Mouse (Mus musculus) c-Kit-negative CD71-positive TER-119-positive erythroid progenitor cells, embryonic 14.5 days (primary cell): Measurements from ENCODE around the gene Ccnjl.

Experiments used
- DNase-seq: peaks from one replicate; pipeline ENCODE4 v3.0.0-alpha.2; 2013; ENCODE audit warnings: low read depth, low spot score

Ccnjl gene

DNA sequence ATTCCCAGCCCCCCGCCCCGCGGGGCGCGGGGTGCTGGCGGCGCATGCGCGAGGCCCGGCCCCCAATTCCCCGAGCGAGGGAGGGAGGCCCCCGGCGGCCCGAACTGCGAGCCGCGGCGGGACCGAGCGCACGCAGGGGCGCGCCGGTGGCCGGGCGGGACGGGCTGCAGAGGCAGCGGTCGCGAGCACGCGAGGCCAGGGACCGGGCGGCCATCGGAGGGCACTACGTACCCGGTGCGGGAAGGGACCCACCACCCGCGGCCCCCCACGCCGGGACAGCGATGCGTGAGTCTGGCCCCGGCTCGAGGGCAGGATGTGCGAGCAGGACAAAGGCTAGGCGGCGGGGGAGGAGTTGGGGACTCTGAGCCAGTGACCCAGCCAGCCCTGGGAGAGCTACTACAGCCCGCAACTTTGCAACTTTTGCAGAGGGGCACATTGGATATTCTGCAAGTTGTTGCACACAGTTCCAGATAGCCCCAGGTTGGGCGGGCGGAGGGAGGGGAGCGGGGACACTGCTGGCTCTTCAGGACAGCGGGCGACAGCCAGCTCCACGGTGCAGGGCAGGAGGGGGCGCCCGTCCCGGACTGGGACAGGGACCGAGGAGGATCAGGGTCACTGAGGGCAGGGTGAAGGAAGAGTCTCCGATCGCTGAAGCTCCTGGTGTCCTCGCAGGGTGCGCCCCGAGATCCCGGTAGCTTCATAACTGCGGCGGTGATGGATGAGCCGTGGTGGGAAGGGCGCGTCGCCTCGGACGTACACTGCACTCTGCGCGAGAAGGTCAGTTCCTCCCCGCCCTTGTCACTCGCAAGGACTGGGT lies at the start of gene Ccnjl:
TSS of gene Ccnjl (plus strand) at position 102 of the 817 bp plus-strand sequence.
- DNase-seq, result no peak

DNA sequence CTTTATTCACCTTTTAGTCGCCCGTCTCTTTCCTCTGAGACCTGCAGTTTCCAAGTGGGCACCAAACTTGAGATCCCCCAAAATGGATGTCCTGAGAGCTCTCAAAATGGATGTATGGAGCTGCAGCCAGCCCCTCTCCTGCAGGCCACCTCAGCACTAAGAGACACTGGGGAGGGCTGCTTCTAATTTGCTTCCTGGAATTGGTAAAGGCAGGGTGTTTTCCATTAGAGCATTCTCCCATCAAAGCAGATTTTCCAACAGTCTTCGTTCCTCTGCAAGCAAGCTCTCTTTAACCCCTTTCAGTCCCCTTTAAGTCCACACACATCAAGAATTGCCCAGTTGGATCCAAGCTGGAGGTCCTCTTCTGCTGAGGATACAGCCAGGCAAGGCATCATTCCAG lies 49.2 kb upstream of the Ccnjl start:
- no peak for DNase-seq

GRCm38 (mm10) chr11:43480561-43480960 lies 48.0 kb upstream of the Ccnjl start:
- no peak for DNase-seq

DNA sequence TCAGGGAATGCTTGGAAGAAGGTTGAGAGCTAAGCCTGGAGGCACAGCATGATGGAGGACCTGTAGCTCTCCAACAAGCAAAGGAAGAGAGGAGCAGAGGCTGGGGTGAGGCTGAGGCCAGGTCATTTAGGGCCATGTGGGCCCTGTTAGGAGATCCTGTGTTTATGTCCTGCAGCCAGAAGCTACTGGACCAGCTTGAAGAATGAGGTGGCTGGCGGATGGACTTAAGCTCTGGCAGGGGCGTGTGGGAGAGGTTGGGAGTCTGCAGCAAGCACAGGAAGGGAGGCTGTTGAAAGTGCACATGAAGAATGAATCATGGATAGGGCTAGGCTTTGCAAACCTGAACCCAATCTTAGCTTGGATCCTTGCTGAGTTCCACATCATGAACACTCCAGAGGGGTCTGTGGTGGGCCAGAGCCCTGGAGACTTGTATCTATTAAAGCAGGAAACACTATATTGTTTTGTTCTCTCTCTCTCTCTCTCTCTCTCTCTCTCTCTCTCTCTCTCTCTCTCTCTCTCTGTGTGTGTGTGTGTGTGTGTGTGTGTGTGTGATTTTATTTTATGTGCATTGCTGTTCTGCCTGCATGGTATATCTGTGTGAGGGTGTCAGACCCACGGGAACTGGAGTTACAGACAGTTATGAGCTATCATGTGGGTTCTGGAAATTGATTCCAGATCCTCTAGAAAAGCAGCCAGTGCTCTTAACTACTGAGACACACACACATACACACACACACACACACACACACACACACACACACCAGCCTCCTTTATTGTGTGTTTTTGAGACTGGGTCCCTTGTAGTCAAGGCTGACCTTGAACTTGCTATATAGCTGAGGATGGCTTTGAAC lies 46.7 kb upstream of the Ccnjl start:
- no peak for DNase-seq

DNA sequence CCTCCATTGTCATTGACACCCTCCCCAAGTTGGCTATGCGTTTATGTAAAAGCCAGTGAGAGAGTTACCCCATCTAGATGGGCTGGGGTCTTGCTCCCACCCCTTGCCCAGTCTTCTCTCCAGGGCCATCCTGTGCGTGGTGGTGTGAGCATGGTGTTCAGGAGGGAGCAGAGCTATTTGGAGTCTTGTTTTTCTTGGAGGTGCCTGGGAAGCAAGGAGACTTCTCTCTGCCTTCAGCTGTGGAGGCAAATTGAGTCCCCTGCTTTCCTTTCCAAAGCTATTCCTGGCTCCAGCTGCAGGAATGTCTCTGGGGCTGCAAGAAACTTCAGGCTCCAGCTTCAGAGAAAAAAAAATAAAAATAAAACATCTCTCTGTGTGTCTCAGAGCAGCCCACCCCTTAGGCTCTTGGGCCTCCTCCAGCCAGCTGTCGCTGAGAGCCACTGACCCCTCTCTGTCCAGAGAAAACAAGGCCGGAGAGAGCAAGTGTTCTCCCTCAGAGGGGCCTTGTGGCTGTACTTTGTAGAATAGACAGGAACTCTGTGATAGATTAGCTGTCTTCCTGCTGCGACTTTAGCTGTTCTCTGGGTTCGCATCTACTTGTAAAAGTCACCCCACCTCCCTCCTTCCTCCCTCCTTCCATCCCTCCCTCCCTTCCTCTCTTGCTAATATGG lies 45.3 kb upstream of the Ccnjl start:
- DNase-seq, result no peak

DNA sequence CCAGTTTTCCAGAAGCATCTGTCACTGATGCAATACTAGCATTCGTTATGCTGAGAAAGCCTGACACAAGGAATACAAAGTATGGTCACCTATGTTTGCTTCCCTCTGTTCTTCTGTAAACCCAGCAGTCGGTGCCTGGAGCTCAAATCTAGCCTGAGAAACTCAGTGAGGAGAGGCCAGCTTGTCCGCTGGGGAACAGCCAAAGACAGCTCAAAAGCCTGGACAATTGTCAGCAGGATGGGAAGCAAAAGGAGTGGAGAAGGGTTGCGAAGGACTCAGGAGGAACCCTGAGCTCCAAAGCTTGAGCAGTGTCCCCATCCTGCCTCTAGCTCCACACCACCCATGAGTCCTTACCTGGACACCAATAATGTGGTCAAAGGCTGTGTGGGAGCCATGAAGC lies 44.5 kb upstream of the Ccnjl start:
- no peak for DNase-seq

DNA sequence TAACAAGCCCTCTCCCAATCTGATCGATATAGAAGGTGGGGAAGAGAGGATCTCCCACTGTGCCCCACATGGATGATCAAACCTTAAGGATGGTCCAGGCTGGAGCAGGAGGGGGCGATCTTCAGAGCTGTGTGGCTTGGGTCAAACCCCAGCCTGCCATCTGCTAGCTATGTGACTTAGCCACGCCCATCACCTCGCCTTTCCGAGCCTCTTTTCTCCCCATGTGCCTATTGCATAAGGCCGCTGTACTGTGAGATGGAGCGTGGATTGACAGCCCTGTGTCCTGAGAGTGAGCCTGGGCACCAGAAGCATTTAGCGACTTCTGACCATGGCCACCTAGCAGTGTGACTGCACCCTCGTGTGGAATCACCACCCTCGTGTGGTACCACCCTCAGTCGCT lies 43.9 kb upstream of the Ccnjl start:
- no peak for DNase-seq

DNA sequence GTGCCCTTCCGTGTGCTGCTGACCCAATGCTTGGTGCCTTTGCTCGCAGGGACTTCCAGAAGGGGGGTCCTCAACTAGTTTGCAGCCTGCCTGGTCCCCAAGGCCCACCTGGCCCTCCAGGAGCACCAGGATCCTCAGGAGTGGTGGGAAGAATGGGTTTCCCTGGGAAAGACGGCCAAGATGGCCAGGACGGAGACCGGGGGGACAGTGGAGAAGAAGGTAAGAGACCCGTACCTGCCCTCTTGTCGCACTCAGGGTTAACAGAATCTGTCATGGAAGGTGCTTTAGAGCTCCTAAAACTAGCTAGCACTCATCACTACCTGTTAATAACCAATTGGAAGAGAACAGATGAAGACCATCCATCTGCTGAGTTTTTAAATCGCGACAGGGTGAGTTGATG lies 42.7 kb upstream of the Ccnjl start:
- DNase-seq, result no peak

DNA sequence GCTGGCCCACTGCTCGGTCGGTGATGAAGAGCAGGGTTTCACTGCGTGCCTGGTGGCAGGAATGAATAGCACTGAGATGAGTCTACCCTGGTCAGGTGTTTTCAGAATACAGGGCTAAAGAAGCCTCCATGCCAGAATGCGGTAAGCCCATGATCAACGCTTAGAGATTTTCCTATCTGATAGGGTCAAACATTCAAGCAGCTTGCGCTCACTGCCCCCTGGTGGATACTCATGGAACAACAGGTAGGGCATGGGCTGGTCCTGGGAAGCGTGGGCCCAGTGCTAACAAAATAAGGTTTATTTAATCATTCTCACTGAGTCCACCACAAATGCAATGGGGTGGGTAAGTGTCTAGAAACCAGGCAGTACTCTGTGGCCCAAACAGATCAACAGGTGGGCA lies 35.9 kb upstream of the Ccnjl start:
- peak; percentile 44 for DNase-seq

- peak; percentile 33 for DNase-seq
Measured at GRCm38 (mm10) chr11:43493815-43494409, 34.7 kb upstream of the Ccnjl start.

DNA sequence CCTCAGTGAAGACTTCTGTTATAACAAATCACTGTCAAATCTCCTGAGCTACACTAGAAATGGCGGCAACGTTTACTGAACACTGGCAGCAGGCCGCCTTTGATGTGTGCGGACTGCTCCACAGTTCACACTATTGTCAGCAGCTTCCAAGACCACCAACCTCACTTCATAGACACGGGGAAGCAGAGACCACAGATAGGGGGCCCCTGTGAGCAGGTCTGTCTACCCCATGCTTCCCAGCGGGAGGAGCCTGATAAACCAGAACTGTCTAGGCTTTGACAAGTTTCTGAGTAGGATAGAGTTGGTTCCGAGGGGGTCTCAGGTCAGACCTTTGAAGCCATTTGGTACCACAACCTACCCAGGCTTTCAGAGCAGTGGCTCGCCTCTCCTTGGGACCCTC lies 33.5 kb upstream of the Ccnjl start:
- DNase-seq, result no peak

DNA sequence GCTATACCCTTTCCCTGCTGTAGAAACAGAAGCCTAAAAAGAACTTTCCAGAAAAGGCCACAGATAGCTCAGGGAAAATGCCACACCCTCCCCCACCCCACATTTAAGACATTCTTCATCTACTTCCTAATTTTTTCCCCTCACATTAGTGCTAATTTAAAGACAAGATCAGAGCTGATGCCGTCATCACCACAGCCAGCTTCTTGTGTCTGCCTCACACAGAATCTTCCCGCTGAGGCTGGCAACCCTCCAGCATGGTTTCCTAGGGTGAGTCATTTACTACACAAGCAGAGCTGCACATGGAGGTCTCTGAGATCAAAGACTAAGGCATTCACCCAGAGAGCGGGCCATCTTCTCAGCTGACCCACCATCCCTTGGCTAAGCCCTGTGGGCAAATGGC lies 33.1 kb upstream of the Ccnjl start:
- no peak for DNase-seq

DNA sequence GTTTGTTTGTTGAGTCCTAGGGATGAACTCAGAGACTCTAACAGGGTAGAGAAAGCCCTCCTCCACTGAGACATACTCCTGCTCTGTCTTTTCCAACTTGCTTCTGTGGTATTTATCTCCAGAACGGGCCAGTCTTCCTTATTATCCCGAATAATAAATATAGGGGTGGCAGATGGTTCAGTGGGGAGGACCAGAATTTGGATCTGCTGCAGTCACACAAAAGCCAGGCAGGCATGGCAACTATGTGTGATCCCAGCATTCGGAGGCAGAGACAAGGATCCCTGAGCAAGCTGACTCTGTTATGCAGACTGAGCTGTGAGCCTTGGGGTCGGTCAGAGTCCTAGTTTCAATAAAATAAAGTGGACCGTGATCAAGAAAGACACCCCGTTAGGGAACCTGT lies 27.3 kb upstream of the Ccnjl start:
- DNase-seq, result no peak

DNA sequence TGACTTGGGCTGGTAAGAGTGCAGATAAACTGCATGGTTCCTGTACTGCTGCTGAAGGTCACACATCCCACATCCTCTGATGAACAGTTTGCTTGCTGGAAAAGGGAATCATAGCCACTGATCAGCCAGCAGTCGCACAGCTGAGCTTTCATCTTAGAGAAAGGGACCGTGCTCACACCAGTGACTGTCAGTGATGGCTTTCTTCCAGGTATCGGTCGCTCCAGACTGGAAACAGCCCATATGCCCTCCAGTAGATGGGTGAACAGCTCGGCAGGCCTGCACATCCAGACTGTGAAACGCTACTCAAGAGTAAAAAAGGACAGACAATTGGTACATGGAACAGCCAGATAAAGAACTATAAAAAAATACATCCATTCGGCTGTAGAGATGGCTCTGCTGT lies 23.4 kb upstream of the Ccnjl start:
- DNase-seq, result no peak

- DNase-seq, result no peak
Measured at GRCm38 (mm10) chr11:43507976-43508375, 20.6 kb upstream of the Ccnjl start.

DNA sequence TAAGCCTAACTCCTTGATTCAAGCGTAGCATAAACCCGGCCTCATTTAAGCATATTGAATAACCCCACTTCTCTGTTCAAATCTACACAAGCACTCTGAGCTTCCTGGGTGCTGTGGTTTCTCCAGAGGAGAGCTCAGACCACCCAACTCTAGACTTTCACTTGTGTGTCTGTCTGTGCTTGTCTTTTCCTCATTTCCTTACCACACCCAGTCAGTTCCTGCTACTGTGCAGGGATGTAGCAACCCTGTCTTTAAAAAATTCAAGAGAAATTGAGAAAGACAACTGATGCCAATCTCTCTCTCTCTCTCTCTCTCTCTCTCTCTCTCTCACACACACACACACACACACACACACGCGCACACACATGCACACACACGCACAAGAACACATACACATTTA lies 18.7 kb upstream of the Ccnjl start:
- no peak for DNase-seq

DNA sequence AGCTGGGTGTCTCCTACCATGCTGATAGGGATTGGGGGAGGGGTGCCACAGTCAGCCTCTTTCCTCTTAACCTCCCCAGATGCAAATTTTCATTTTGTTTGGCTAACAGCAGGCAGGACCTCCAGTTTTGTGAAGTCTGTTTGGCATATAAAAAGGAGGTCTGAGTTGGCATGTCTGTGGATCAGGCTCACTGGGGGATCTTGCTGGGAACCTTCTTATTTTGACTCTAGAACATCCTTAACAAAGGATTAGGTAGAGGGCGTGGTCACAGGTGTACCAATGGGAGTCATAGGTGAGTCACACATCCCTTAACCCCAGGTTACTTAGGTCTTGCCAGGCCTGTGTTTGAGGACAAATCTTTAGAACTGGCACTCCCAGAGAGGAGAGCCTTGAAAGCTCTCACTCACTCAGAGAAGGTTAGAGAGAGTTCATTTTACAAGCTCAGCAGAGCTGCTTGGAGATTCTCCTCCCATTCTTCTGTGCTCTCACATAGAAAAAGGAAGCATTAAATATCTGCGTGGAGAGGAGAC lies 15.9 kb upstream of the Ccnjl start:
- DNase-seq, result no peak

GRCm38 (mm10) chr11:43516344-43517021 lies 12.1 kb upstream of the Ccnjl start:
- no peak for DNase-seq

- no peak for DNase-seq
Measured at GRCm38 (mm10) chr11:43517641-43518040, 10.9 kb upstream of the Ccnjl start.

DNA sequence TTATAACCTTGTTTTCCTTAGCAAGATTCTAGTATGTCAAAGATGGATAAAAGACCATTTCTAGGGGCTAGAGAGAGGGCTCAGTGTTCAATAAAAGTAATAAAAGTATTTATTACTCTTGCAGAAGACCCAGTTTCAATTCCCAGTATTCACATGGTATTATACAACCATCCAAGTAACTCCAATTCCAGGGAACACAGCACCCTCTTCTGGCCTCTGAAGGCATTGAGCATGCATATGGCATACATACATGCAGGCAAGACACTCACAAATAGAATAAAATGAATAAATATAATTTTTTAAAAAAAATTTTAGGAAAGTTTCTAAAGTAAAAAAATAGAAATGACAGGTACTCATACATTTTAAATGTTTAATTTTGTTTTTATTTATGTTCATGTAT lies 10.5 kb upstream of the Ccnjl start:
- no peak for DNase-seq

GRCm38 (mm10) chr11:43518821-43519220 lies 9.8 kb upstream of the Ccnjl start:
- DNase-seq, result no peak
